Mouse (Mus musculus) natural killer cell, adult 2 months (primary cell): Measurements from ENCODE around the gene Cotl1.
A peak's percentile ranks its signal among the peaks of the same experiment; 100 is the strongest.
"Not testable (repeated sequence)": the region's sequence is repeated elsewhere in the genome, so short reads cannot be mapped to it uniquely, and the experiment has no call there.

Source experiments
- DNase-seq, 2 experiments: peaks; one replicate each; pipeline ENCODE4 v3.0.0; 2022; ENCODE audit warnings: low spot score in 2 of 2

Cotl1 gene

GRCm38 (mm10) chr8:119840275-119840808, at the start of gene Cotl1:
TSS of gene Cotl1 (minus strand) at chr8:119840544.
- DNase-seq, result peak; percentile 94 to 96

GRCm38 (mm10) chr8:119888012-119888411, 47.7 kb upstream of the Cotl1 start:
- no peak for DNase-seq

GRCm38 (mm10) chr8:119887130-119887529, 46.8 kb upstream of the Cotl1 start:
- DNase-seq, result peak in 1 of 2 experiments; percentile 19

GRCm38 (mm10) chr8:119885612-119886011, 45.3 kb upstream of the Cotl1 start:
- DNase-seq, result peak; percentile 26 to 53

GRCm38 (mm10) chr8:119883281-119883680, 42.9 kb upstream of the Cotl1 start:
- DNase-seq, result no peak

- DNase-seq, result no peak
Measured at GRCm38 (mm10) chr8:119881917-119882316, 41.6 kb upstream of the Cotl1 start.

GRCm38 (mm10) chr8:119881301-119881700, 41.0 kb upstream of the Cotl1 start:
- DNase-seq, result no peak

GRCm38 (mm10) chr8:119873181-119873580, 32.8 kb upstream of the Cotl1 start:
- no peak for DNase-seq

- no peak for DNase-seq
Measured at GRCm38 (mm10) chr8:119869616-119870015, 29.3 kb upstream of the Cotl1 start.

- no peak for DNase-seq
Measured at GRCm38 (mm10) chr8:119862749-119863148, 22.4 kb upstream of the Cotl1 start.

- DNase-seq, result no peak
Measured at GRCm38 (mm10) chr8:119862390-119862734, 22.0 kb upstream of the Cotl1 start.

- peak; percentile 98 to 99 for DNase-seq
Measured at GRCm38 (mm10) chr8:119861706-119862389, 21.5 kb upstream of the Cotl1 start, which contains the start of gene Klhl36. TSS of gene Klhl36 (plus strand) at chr8:119862266.

GRCm38 (mm10) chr8:119857767-119858166, 17.4 kb upstream of the Cotl1 start:
- no peak for DNase-seq

- DNase-seq, result no peak
Measured at GRCm38 (mm10) chr8:119855656-119856055, 15.3 kb upstream of the Cotl1 start.

GRCm38 (mm10) chr8:119854035-119854434, 13.7 kb upstream of the Cotl1 start:
- no peak for DNase-seq

GRCm38 (mm10) chr8:119853521-119853920, 13.2 kb upstream of the Cotl1 start:
- no peak for DNase-seq

GRCm38 (mm10) chr8:119847232-119847922, 7.0 kb upstream of the Cotl1 start:
- no peak for DNase-seq

GRCm38 (mm10) chr8:119845741-119846140, 5.4 kb upstream of the Cotl1 start:
- DNase-seq, result not testable (repeated sequence)

- DNase-seq, result no peak
Measured at GRCm38 (mm10) chr8:119844577-119844976, 4.2 kb upstream of the Cotl1 start.

- DNase-seq, result peak; percentile 82 to 88
Measured at GRCm38 (mm10) chr8:119843444-119843843, 3.1 kb upstream of the Cotl1 start.

- DNase-seq, result no peak
Measured at GRCm38 (mm10) chr8:119840905-119841411, 614 bp upstream of the Cotl1 start.

GRCm38 (mm10) chr8:119839419-119840021, 824 bp downstream of the Cotl1 start:
- DNase-seq, result peak in 1 of 2 experiments; percentile 44
